Mouse (Mus musculus) kidney, adult 2 months (tissue): ENCODE measurements around the gene Lyg1.
A peak's percentile ranks its signal among the peaks of the same experiment; 100 is the strongest.

Experiments
- CTCF ChIP-seq: fragments of 200-500 bp; conservative IDR thresholded peaks from 2 replicates; pipeline ENCODE4 v1.5.1; 2011; ENCODE audit warnings: low read depth, mild to moderate bottlenecking, control low read depth, low read length, moderate library complexity, mixed read lengths; ENCODE audit not compliant: insufficient read depth, insufficient read length
- POLR2A ChIP-seq: fragments of 200-500 bp; IDR thresholded peaks from one replicate; pipeline ENCODE4 v1.6.1; 2011; ENCODE audit warnings: low read depth, low read length, control low read depth

GRCm38 (mm10) chr1:37997867-37998266 lies 40.3 kb upstream of the Lyg1 start, which contains the start of the genes Txndc9 and Eif5b:
- TF ChIP-seq CTCF: peak; percentile 28; the same call in 1 of the 2 replicates
- no peak for TF ChIP-seq POLR2A
